Mouse (Mus musculus): Measurements from ENCODE around the gene Slc35f4.

- TF ChIP-seq FLI1 (IDR thresholded peaks at IDR 0.05; ENCODE audit: low read length) (no peak), GATA1 (IDR thresholded peaks at IDR 0.05; ENCODE audit: borderline replicate concordance, low read length) (no peak)
These were observed 14.3 kb upstream of the Slc35f4 start for GRCm38 (mm10) chr14:49540104-49540503.
